Mouse (Mus musculus): ENCODE data around the gene Gm21969.

Gm21969 gene

DNA sequence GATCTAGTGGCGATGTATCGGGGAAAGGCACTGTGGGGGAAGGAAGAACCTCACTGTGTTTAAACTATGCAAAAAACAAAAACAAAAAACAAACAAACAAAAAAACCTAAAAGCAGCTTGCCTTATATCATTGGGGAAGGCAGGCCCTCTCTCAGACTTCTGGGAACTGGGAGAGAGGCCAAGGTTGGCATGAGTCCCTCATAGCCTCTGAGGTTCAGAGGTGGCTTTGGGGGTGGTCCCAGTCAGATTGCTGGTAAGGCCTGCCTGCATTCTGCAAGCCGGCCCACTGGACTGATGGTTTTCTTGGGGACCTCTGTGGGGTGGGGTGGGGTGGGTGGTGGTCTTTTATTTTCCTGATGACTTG, 14.0 kb downstream of the Gm21969 start:
- no peak for DNase-seq (ENCODE audit: low spot score)

DNA sequence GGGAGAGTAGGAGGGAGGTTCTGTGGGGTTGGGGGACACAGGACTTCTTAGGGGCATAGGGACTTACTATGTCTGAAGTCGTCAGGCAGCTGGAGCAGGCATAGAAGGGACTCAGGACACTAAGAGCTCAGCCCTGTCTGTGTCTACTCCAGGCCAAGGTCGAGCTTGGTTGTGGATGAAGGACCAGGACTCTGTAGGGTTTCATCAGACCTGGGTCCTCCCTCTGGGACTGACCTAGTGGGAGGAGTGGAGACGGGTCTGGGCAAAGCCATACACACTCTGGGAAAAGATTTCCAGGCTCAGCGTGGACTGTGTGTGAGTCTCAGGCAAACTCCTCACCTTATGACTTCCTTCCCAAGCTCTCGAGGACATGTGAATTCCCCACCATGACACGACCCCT, 16.8 kb downstream of the Gm21969 start:
- no peak for DNase-seq (ENCODE audit: low spot score)

DNA sequence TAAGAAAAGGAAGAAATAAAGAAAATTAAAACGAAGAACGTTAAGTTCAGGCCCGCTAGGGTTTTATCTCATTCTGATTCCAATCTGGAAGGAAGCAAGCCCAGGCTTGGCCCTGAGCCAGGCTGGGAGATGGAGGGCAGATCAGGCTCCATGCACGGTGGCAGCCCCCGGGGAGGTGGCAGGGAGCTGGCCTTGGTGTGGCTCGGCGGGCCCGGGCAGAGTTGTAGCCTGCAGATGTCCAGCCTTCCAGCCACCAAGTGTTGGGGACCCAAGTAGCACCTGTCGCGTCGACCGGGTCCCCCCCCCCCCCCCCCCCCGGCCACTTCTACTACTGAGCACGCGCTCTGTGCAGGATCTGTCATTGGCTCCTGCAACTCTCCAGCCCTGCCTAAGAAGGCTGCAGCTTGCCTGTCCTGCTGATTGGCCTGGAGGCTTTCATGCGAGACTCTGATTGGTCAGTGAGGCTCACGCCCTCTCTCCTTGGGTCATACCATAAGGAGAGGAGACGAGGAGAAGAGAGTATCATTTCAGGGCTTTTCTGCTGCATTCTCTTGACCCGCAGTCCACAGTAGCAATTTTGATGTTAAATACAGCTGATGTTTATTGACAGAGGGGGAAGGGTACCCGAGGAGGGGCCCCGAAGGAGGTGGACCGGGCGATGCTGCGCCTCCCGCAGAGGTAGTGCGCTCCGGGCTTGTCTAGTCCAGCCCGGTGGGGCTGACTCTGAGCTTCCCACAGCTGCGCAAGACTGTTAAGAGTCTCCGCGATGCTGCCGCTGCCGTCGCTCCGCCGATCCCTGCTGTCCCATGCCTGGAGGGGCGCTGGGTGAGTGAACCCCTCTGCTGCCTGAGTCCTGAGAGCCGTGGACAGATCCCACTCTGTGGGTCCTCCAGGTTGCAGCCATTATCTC, 19.6 kb downstream of the Gm21969 start, which contains the start of gene Aldh4a1:
Gene Aldh4a1, plus strand, starts transcription at position 494 of the 910 bp plus-strand sequence.
- DNase-seq (ENCODE audit: low spot score): peak; percentile 94

GRCm38 (mm10) chr4:139623434-139624115, 20.6 kb downstream of the Gm21969 start:
- no peak for DNase-seq (ENCODE audit: low spot score)

DNA sequence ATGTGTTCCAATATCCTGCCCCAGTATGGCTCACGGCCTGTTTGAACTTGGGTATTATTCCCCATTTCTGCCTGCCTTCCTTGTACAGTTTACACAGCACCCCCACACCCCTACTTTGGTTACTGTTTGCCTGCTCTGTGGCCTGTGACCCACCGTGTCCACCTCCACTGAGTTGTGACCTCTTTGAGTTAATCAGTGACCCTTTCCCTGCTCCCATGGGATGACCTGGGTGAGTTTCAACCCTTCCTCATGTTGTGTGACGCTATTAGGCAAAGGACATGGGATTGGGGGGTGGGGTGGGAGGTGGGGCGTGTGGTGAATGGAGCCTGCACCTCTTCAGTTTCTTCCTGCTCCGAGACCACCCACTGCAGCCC, 21.1 kb downstream of the Gm21969 start:
- DNase-seq (ENCODE audit: low spot score): no peak

GRCm38 (mm10) chr4:139624706-139625105, 21.7 kb downstream of the Gm21969 start:
- no peak for DNase-seq (ENCODE audit: low spot score)

DNA sequence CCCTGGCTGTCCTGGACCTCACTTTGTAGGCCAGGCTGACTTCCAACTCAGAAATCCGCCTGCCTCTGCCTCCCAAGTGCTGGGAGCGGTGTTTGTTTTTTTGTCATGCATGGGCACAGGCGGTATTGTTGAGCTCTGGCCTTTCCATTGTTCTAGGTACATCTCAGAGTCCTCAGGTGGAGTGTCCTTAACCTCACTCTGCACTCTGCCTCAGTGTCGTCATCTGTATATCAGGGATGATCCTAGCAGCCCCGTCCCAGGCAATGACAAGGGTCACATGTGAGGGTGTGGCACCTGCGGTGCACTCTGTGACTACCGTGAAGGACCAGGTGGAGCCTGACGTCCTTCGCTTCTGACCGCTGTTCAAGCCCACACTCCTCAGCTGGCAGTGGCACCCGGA, 24.4 kb downstream of the Gm21969 start:
- no peak for DNase-seq (ENCODE audit: low spot score)

DNA sequence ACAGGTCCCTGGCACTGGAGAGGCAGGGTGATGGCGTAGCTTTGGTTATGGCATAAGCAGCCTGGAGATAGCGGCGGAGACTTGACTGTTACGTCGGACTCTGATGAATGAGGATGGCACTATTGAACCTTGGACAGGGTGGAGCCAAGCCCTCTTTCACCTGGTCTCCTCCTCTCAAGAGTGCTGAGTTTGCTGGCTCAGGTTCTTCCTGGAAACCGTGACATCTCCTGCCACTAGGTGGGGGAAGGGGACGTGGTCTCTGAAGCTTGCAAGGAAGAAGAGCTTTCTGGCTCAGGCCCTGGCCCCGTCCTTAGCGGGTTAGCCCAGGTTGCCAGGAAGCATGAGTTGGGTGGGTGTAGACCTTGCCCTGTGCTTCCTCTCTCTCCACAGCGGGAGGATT, 27.2 kb downstream of the Gm21969 start:
- DNase-seq (ENCODE audit: low spot score): no peak

DNA sequence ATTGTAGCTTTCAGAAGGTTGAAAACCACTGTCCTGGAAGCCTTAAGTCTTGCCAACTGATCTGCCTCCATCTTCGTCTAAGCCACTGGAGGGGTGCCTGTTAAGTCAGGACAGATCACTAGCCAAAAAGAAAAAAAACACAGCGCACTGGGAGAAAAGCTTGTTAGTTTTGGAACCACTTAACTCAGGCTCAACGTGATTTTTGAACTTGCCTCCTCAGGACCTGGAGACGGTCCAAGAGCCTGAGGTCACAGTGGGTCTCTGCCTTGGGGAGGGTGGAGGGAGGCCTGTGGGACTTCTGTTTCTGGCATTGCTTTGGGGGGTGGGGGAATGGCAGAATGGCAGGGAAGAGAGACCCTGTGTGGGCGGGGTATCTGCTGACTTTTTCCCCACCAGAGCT, 28.2 kb downstream of the Gm21969 start:
- DNase-seq (ENCODE audit: low spot score): no peak

GRCm38 (mm10) chr4:139631569-139632253, 28.7 kb downstream of the Gm21969 start:
- no peak for DNase-seq (ENCODE audit: low spot score)

DNA sequence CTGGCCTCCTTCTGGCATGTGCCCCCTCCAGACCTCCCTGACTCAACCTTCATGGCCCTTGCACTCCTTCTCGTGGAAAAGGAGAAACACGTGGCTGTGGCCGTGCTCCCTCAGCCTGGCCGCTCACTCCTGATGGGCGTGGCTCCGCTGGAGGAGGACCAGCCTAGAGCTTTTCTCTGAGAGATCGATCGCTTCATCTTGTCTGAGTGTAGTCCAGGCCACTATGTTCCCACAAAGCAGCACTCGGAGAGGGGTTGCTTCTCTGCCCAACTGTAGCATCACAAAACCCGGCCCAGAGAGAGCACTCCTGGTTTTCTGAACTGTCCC, 29.2 kb downstream of the Gm21969 start:
- no peak for DNase-seq (ENCODE audit: low spot score)

GRCm38 (mm10) chr4:139636373-139636772, 33.4 kb downstream of the Gm21969 start:
- peak; percentile 81 for DNase-seq (ENCODE audit: low spot score)

DNA sequence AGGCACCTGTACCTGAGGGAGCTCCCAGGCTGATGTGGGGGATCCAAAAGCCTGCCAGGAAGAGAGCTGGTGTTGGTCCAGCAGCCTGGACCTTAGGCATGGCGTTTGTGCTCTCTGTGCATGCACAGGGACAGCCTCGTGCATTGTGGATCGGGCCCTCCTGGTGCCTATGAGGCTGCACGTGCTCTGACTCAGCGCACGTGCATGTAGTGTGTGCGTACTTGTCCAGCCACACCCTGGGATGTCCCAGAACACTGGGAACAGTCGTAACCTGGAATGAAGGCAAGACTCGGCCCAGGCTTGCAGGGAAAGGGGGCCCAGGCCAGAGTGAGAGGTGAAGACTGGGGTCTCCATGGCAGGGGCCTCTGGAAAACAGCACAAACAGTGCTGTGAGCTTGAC, 34.9 kb downstream of the Gm21969 start:
- no peak for DNase-seq (ENCODE audit: low spot score)

DNA sequence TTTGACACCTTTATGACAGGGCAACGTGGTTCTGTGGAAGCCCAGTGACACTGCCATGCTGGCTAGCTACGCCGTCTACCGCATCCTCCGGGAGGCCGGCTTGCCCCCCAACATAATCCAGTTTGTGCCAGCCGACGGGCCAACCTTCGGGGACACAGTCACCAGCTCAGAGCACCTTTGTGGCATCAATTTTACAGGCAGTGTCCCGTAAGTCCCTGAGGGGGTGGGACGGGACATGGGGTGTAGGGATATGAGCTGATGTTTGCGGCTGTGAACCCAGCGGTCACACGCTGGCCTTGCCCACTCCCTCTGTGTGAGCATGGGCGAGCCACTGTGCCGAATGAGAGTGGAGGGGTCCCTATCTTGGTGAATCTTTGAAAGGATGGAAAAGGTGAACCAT, 35.4 kb downstream of the Gm21969 start:
- DNase-seq (ENCODE audit: low spot score): no peak

- no peak for DNase-seq (ENCODE audit: low spot score)
These were observed 36.8 kb downstream of the Gm21969 start for GRCm38 (mm10) chr4:139639801-139640200.

GRCm38 (mm10) chr4:139640333-139640732, 37.3 kb downstream of the Gm21969 start:
- no peak for DNase-seq (ENCODE audit: low spot score)

- no peak for DNase-seq (ENCODE audit: low spot score)
These were observed 37.8 kb downstream of the Gm21969 start for GRCm38 (mm10) chr4:139640775-139641174.

GRCm38 (mm10) chr4:139641829-139642425, 38.9 kb downstream of the Gm21969 start:
- DNase-seq (ENCODE audit: low spot score): peak; percentile 59

DNA sequence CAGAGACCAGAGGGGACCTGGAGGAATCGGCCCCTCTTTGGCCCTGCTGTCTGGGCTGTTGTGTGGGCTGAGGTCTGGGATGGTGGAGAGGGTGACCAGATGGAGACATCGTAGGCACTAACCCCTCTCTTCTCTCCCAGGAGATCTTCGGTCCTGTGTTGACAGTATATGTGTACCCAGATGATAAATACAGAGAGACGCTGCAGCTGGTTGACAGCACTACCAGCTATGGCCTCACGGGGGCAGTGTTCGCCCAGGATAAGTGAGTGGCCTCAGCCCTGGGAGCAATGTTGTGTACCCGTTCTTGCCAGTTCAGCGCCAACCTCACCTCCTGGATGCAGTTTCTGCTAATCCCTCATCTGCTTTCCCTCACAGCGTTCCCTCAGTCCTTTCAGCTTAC, 41.0 kb downstream of the Gm21969 start:
- peak; percentile 93 for DNase-seq (ENCODE audit: low spot score)

DNA sequence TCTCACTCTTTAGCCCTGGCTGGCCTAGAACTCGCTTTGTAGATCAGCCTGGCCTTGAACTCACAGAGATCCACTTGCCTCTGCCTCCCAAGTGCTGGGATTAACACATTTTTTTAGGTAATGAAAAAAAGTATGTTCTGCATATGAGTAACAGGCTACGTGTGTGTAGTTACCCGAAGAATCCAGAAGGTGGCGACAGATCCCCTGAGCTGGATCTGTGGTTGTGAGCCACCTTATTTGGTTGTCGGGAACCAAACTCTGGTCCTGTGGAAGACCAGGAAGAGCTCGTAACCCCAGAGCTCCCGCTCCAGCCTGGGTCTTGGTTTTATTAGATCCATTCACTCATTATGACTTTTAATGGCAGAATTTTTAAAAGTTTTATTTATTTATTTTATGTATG, 43.9 kb downstream of the Gm21969 start:
- DNase-seq (ENCODE audit: low spot score): no peak

- no peak for DNase-seq (ENCODE audit: low spot score)
These were observed 47.2 kb downstream of the Gm21969 start for GRCm38 (mm10) chr4:139650086-139650743.

DNA sequence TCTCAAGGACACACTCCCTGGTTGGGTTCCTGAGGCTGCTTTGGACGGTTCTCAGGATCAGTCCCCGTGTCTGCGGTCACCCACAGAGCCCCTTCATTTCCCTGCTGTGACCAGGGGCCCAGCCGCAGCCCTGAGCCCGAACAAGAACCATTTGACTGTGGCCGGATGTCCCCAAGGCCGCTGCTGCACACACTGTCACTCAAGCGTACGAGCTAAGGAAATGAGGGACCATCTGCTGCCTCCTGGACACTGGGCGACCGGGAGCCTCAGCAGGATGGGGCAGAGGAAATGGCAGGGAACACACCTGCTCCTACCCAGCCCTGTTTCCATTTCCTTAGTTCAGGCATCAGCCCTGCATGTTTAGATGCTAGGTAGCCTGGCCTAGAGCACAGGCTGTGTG, 47.9 kb downstream of the Gm21969 start:
- DNase-seq (ENCODE audit: low spot score): no peak

Data from retina, embryonic 14.5 days (tissue).